Mouse (Mus musculus): Measurements from ENCODE around the gene Slc43a2. TPM values are rescaled to one million over a fixed set of nuclear protein-coding genes. Genes with fewer than 3 reads are reported as not detected.
A peak's percentile ranks its signal among the peaks of the same experiment; 100 is the strongest.
"Not testable (repeated sequence)": the region's sequence is repeated elsewhere in the genome, so short reads cannot be mapped to it uniquely, and the experiment has no call there.

The Slc43a2 gene
- total and polyA plus RNA-seq, 3 experiments, result 4.9 to 8.4 TPM; not detected in 1

- DNase-seq (ENCODE audit: low read depth, low spot score), result peak; percentile 21
- H3K9me3 ChIP-seq (replicated peaks; ENCODE audit: insufficient read depth, low read length), result no peaks in the 10 kb centered on the region
- H3K79me2 ChIP-seq (ENCODE audit: control insufficient read depth, insufficient read depth, low read length, poor library complexity), result peaks cover 8% of the 10 kb centered on the region
- peaks cover 22 to 35% of the 10 kb centered on the region in 2 experiments for H3K36me3 ChIP-seq (ENCODE audit: control insufficient read depth in 1 of 2, insufficient read depth in 2 of 2, low read length in 2 of 2)
- H3K27ac ChIP-seq (ENCODE audit: control insufficient read depth, low read depth, low read length), result no peak overlapping the region
- no peaks in the 10 kb centered on the region for H3K27me3 ChIP-seq (ENCODE audit: control insufficient read depth in 1 of 2, insufficient read depth in 2 of 2, low read length in 2 of 2)
- peaks cover 13 to 36% of the 10 kb centered on the region in 2 experiments for H3K4me1 ChIP-seq (ENCODE audit: control insufficient read depth in 1 of 2, insufficient read depth in 2 of 2, low read length in 2 of 2)
- no peak overlapping the region for H3K4me3 ChIP-seq (ENCODE audit: control insufficient read depth in 1 of 2, insufficient read depth in 1 of 2, low read depth in 2 of 2, low read length in 2 of 2)
- TF ChIP-seq MAFK (IDR thresholded peaks at IDR 0.05; ENCODE audit: borderline replicate concordance, low read depth, low read length) (peak; percentile 49; the same call in 1 of the 2 replicates), ETS1 (IDR thresholded peaks at IDR 0.05; ENCODE audit: low read depth, low read length) (no peak)
- H3K9ac ChIP-seq (ENCODE audit: control insufficient read depth, low read depth, low read length, poor library complexity, severe bottlenecking), result no peak overlapping the region
Measured at GRCm38 (mm10) chr11:75595816-75596215, 64.3 kb downstream of the Slc43a2 start.

- TF ChIP-seq MAFK (IDR thresholded peaks at IDR 0.05; ENCODE audit: borderline replicate concordance, low read depth, low read length) (no peak), UBTF (IDR thresholded peaks at IDR 0.05; ENCODE audit: borderline replicate concordance, insufficient read depth, low read depth, low read length) (0 out of 2 replicates have a peak, but pooled peaks have one; percentile 37)
- Histone ChIP-seq H3K9ac (ENCODE audit: control insufficient read depth, low read depth, low read length, poor library complexity, severe bottlenecking) (no peak overlapping the region), H3K4me1 (ENCODE audit: control insufficient read depth in 1 of 2, insufficient read depth in 2 of 2, low read length in 2 of 2) (peaks cover 13 to 29% of the 10 kb centered on the region in 2 experiments), H3K27me3 (ENCODE audit: control insufficient read depth in 1 of 2, insufficient read depth in 2 of 2, low read length in 2 of 2) (no peaks in the 10 kb centered on the region), H3K36me3 (ENCODE audit: control insufficient read depth in 1 of 2, insufficient read depth in 2 of 2, low read length in 2 of 2) (peaks cover 25 to 30% of the 10 kb centered on the region in 2 experiments), H3K27ac (ENCODE audit: control insufficient read depth, low read depth, low read length) (no peak overlapping the region), H3K79me2 (ENCODE audit: control insufficient read depth, insufficient read depth, low read length, poor library complexity) (peaks cover 2% of the 10 kb centered on the region), H3K9me3 (replicated peaks; ENCODE audit: insufficient read depth, low read length) (no peaks in the 10 kb centered on the region), H3K4me3 (ENCODE audit: control insufficient read depth in 1 of 2, insufficient read depth in 1 of 2, low read depth in 2 of 2, low read length in 2 of 2) (no peak overlapping the region)
- no peak for DNase-seq (ENCODE audit: low read depth, low spot score)
Measured at GRCm38 (mm10) chr11:75596726-75597255, 65.3 kb downstream of the Slc43a2 start.

GRCm38 (mm10) chr11:75598004-75598403 is 66.5 kb downstream of the Slc43a2 start:
- no peak overlapping the region for H3K27ac ChIP-seq (ENCODE audit: control insufficient read depth, low read depth, low read length)
- no peaks in the 10 kb centered on the region for H3K27me3 ChIP-seq (ENCODE audit: control insufficient read depth in 1 of 2, insufficient read depth in 2 of 2, low read length in 2 of 2)
- no peak overlapping the region for H3K4me3 ChIP-seq (ENCODE audit: control insufficient read depth in 1 of 2, insufficient read depth in 1 of 2, low read depth in 2 of 2, low read length in 2 of 2)
- DNase-seq (ENCODE audit: low read depth, low spot score), result no peak
- H3K36me3 ChIP-seq (ENCODE audit: control insufficient read depth in 1 of 2, insufficient read depth in 2 of 2, low read length in 2 of 2), result peaks cover 19 to 30% of the 10 kb centered on the region in 2 experiments
- no peaks in the 10 kb centered on the region for H3K9me3 ChIP-seq (replicated peaks; ENCODE audit: insufficient read depth, low read length)
- H3K4me1 ChIP-seq (ENCODE audit: control insufficient read depth in 1 of 2, insufficient read depth in 2 of 2, low read length in 2 of 2), result peaks cover 11 to 18% of the 10 kb centered on the region in 2 experiments
- H3K79me2 ChIP-seq (ENCODE audit: control insufficient read depth, insufficient read depth, low read length, poor library complexity), result peaks cover 2% of the 10 kb centered on the region
- TF ChIP-seq MAX (IDR thresholded peaks at IDR 0.05; ENCODE audit: low read length), result no peak
- TF ChIP-seq ZNF384 (IDR thresholded peaks at IDR 0.05; ENCODE audit: low read depth, low read length), result no peak
- no peak for TF ChIP-seq ELF1 (IDR thresholded peaks at IDR 0.05; ENCODE audit: low read depth, low read length)
- TF ChIP-seq NELFE (IDR thresholded peaks at IDR 0.05; ENCODE audit: low read depth, low read length), result no peak
- TF ChIP-seq USF2 (IDR thresholded peaks at IDR 0.05; ENCODE audit: borderline replicate concordance in 1 of 2, insufficient read depth in 1 of 2, low read depth in 1 of 2, low read length in 2 of 2), result no peak
- TF ChIP-seq RAD21 (IDR thresholded peaks at IDR 0.05; ENCODE audit: low read depth, low read length), result no peak
- TF ChIP-seq MAZ (IDR thresholded peaks at IDR 0.05; ENCODE audit: low read depth, low read length), result no peak
- no peak for TF ChIP-seq E2F4 (IDR thresholded peaks at IDR 0.05; ENCODE audit: borderline replicate concordance, low read depth, low read length)
- no peak for TF ChIP-seq JUND (IDR thresholded peaks at IDR 0.05; ENCODE audit: low read depth, low read length)
- TF ChIP-seq CHD1 (IDR thresholded peaks at IDR 0.05; ENCODE audit: low read depth, low read length), result no peak
- no peak for TF ChIP-seq GABPA (IDR thresholded peaks at IDR 0.05; ENCODE audit: low read depth, low read length)
- no peak overlapping the region for H3K9ac ChIP-seq (ENCODE audit: control insufficient read depth, low read depth, low read length, poor library complexity, severe bottlenecking)

- H3K27me3 ChIP-seq (ENCODE audit: control insufficient read depth in 1 of 2, insufficient read depth in 2 of 2, low read length in 2 of 2); H3K79me2 ChIP-seq (ENCODE audit: control insufficient read depth, insufficient read depth, low read length, poor library complexity); H3K9ac ChIP-seq (ENCODE audit: control insufficient read depth, low read depth, low read length, poor library complexity, severe bottlenecking); H3K9me3 ChIP-seq (replicated peaks; ENCODE audit: insufficient read depth, low read length); H3K4me3 ChIP-seq (ENCODE audit: control insufficient read depth in 1 of 2, insufficient read depth in 1 of 2, low read depth in 2 of 2, low read length in 2 of 2); DNase-seq (ENCODE audit: low read depth, low spot score); H3K27ac ChIP-seq (ENCODE audit: control insufficient read depth, low read depth, low read length): not testable (repeated sequence)
- Histone ChIP-seq H3K36me3 (ENCODE audit: control insufficient read depth in 1 of 2, insufficient read depth in 2 of 2, low read length in 2 of 2) (peaks cover 11 to 32% of the 10 kb centered on the region in 2 experiments), H3K4me1 (ENCODE audit: control insufficient read depth in 1 of 2, insufficient read depth in 2 of 2, low read length in 2 of 2) (peaks cover 10 to 12% of the 10 kb centered on the region in 2 experiments)
Measured at GRCm38 (mm10) chr11:75599802-75600201, 68.3 kb downstream of the Slc43a2 start.

Data from MEL (cell line).